Mouse (Mus musculus): ENCODE measurements around the gene Rtn4rl1.

DNA sequence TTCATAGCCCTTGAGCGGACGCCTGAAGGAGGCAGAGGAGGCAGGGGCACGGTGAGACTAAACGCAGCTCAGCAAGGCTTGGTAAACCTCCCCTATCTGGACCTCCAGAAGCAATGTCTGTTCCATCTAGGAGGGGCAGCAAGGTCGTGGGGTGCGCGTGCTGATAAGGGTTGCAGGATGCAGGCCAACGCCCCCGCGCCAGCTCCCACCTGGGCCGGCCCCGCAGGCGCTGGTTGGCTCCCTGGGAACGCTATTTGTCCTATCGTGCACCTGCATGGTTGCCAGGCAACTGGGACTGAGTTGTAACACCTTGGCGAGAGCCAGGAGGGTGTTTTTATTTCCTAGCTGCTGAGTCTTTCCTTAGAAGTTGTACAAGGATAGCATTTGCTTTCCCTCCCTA, 41.2 kb downstream of the Rtn4rl1 start:
- TF ChIP-seq CTCF (IDR thresholded peaks at IDR 0.05; ENCODE audit: insufficient read depth, low read depth, low read length) (no peak), POLR2A (IDR thresholded peaks at IDR 0.05; ENCODE audit: insufficient read depth, low read depth, low read length) (no peak)

Data from olfactory bulb, adult 2 months (tissue).